ENCODE assay signal across 9 mouse cellular contexts in genomic region chr19:55423952-55424351, GRCm38 (mm10).
DNase-seq lines count a peak whose midpoint lies in the region; ATAC-seq and TF ChIP-seq lines count a peak whose summit lies in the region.
"Had no signal": no experiment of that assay in that cellular context is flagged by ENCODE, and none has a peak within 500 bp of the region (broad histone marks: within the 10 kb centered on the region; RNA-seq: fewer than 3 reads in every experiment).

No protein-coding gene starts in this region.

- 69% methylated on average over 8 of the region's 8 CpGs for WGBS in neural tube, embryonic 13.5 days
- WGBS in lung, postnatal 0 days: 28% methylated on average over 8 of the region's 8 CpGs
- WGBS in stomach, embryonic 16.5 days: 57% methylated on average over 8 of the region's 8 CpGs

- no peak overlapping the region for H3K4me3 ChIP-seq in neural tube, embryonic 13.5 days
- H3K4me3 ChIP-seq in lung, postnatal 0 days (ENCODE audit: low read depth, low read length): no peak overlapping the region
- no peak overlapping the region for H3K4me3 ChIP-seq in stomach, embryonic 16.5 days (replicated peaks; ENCODE audit: low read length)

- peak; percentile 47 for TF ChIP-seq EP300 in lung, postnatal 0 days (IDR thresholded peaks at IDR 0.05)

- ATAC-seq in neural tube, embryonic 13.5 days (ENCODE audit: low read depth): 0 out of 2 replicates have a peak, but pooled peaks have one; percentile 8
- peak; percentile 98 for ATAC-seq in lung, postnatal 0 days
- peak; percentile 71 for ATAC-seq in stomach, embryonic 16.5 days (ENCODE audit: insufficient read depth, low FRiP score)

- no peak overlapping the region for H3K4me2 ChIP-seq in neural tube, embryonic 13.5 days
- no peak overlapping the region for H3K4me2 ChIP-seq in lung, postnatal 0 days (replicated peaks; ENCODE audit: low read depth, low read length)
- no peak overlapping the region for H3K4me2 ChIP-seq in stomach, embryonic 16.5 days (ENCODE audit: low read depth, low read length)

- no peak for DNase-seq in neural tube, embryonic 10.5 days (ENCODE audit: extremely low spot score, low spot score)
- peak; percentile 87 for DNase-seq in cerebellum, adult 11-12 months
- peak; percentile 52 for DNase-seq in gastrocnemius, postnatal 25 days
- DNase-seq in layer of hippocampus, adult 11-12 months (ENCODE audit: low spot score): peak; percentile 73
- DNase-seq in lung, postnatal 0 days (ENCODE audit: low spot score): peak; percentile 91
- no peak for DNase-seq in retina, embryonic 14.5 days (ENCODE audit: low spot score)

- no peaks in the 10 kb centered on the region for H3K36me3 ChIP-seq in neural tube, embryonic 13.5 days
- H3K36me3 ChIP-seq in lung, postnatal 0 days (ENCODE audit: insufficient read depth, low read length): no peaks in the 10 kb centered on the region
- no peaks in the 10 kb centered on the region for H3K36me3 ChIP-seq in stomach, embryonic 16.5 days (ENCODE audit: control insufficient read depth, insufficient read depth, low read length)

- H3K9me3 ChIP-seq in neural tube, embryonic 13.5 days: no peaks in the 10 kb centered on the region
- H3K9me3 ChIP-seq in lung, postnatal 0 days (ENCODE audit: low read length): no peaks in the 10 kb centered on the region
- no peaks in the 10 kb centered on the region for H3K9me3 ChIP-seq in stomach, embryonic 16.5 days (replicated peaks; ENCODE audit: control insufficient read depth, low read length)

- no peak overlapping the region for H3K9ac ChIP-seq in neural tube, embryonic 13.5 days
- no peak overlapping the region for H3K9ac ChIP-seq in lung, postnatal 0 days (replicated peaks; ENCODE audit: low read depth)
- H3K9ac ChIP-seq in stomach, embryonic 16.5 days (ENCODE audit: low read length): no peak overlapping the region

- no peak overlapping the region for H3K27ac ChIP-seq in neural tube, embryonic 13.5 days (replicated peaks)
- no peak overlapping the region for H3K27ac ChIP-seq in lung, postnatal 0 days (ENCODE audit: low read length)
- no peak overlapping the region for H3K27ac ChIP-seq in stomach, embryonic 16.5 days (ENCODE audit: low read length)
- H3K27ac ChIP-seq: macrophage had no signal

- TF ChIP-seq CTCF in lung, postnatal 0 days (IDR thresholded peaks at IDR 0.05): no peak

- no peaks in the 10 kb centered on the region for H3K27me3 ChIP-seq in neural tube, embryonic 13.5 days
- no peaks in the 10 kb centered on the region for H3K27me3 ChIP-seq in lung, postnatal 0 days (replicated peaks; ENCODE audit: insufficient read depth, low read length)
- no peaks in the 10 kb centered on the region for H3K27me3 ChIP-seq in stomach, embryonic 16.5 days (ENCODE audit: control insufficient read depth, insufficient read depth, low read length)

- H3K4me1 ChIP-seq in neural tube, embryonic 13.5 days (replicated peaks): peaks cover 15% of the 10 kb centered on the region
- no peaks in the 10 kb centered on the region; the same call in 1 of the 2 replicates for H3K4me1 ChIP-seq in lung, postnatal 0 days (ENCODE audit: insufficient read depth, low read depth, low read length)
- H3K4me1 ChIP-seq in stomach, embryonic 16.5 days (ENCODE audit: control insufficient read depth, insufficient read depth, low read length): no peaks in the 10 kb centered on the region

Comparison
In these comparisons a context has a peak if more than half of its experiments do, and no peak if none do; other contexts are left out.
1. ATAC-seq: peak in every context shown above with its lines; median percentile 98 in lung, postnatal 0 days; 71 in stomach, embryonic 16.5 days; 8 in neural tube, embryonic 13.5 days.
2. DNase-seq: peak in cerebellum, adult 11-12 months (single experiment), gastrocnemius, postnatal 25 days (single experiment), layer of hippocampus, adult 11-12 months (single experiment) and lung, postnatal 0 days (single experiment); none in neural tube, embryonic 10.5 days (single experiment) and retina, embryonic 14.5 days (single experiment).